Mouse (Mus musculus) testis, adult 2 months (tissue): Measurements from ENCODE around the gene Acp4.

Experiments
- CTCF ChIP-seq: fragments of 200-500 bp; IDR thresholded peaks from 2 replicates; pipeline ENCODE4 v1.5.1; 2012; ENCODE audit warnings: low read depth, mild to moderate bottlenecking, inconsistent platforms, low read length, moderate library complexity; ENCODE audit not compliant: control insufficient read depth, insufficient read depth, insufficient replicate concordance
- POLR2A ChIP-seq: fragments of 200-500 bp; IDR thresholded peaks from 2 replicates; pipeline ENCODE4 v1.6.1; 2012; ENCODE audit warnings: low read depth, mild to moderate bottlenecking, inconsistent platforms, low read length, moderate library complexity; ENCODE audit not compliant: control insufficient read depth

DNA sequence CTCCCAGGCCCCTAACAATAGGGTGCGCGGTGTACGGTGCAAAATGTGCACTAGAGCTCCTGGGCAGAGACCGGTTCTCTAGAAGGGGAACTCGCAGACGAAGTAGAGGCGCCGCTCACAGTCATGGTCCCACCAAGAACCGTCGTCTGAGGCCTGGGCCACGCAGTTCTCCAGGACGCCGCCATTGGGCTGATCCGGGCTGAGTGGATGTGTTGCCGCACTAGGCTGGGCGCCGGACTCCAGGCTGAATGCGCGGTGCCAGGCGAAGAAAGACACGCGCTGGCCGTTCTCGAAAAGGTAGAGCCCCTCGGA lies 47.2 kb upstream of the Acp4 start:
- TF ChIP-seq CTCF (no peak), POLR2A (no peak)
